Comparison of ENCODE assay signal across 8 mouse cellular contexts in genomic region chr19:34483547-34483946, GRCm38 (mm10). TPM values are rescaled to one million over a fixed set of nuclear protein-coding genes. Genes with fewer than 3 reads are reported as not detected.
DNase-seq lines count a peak whose midpoint lies in the region.

No protein-coding gene starts in this region.

- DNase-seq in gastrocnemius, adult 18-20 months (ENCODE audit: low spot score) = peak; percentile 59
- DNase-seq in gastrocnemius, adult 8-10 months (ENCODE audit: low spot score in 2 of 2) = no peak
- peak; percentile 35 to 36 for DNase-seq in right cerebral cortex, adult 2 months (ENCODE audit: low spot score in 2 of 2)
- DNase-seq in right cerebral cortex, postnatal 10 days (ENCODE audit: low spot score in 2 of 2) = no peak
- peak; percentile 50 to 69 for DNase-seq in adrenal gland, postnatal 36 days
- peak; percentile 60 to 67 for DNase-seq in heart, postnatal 36 days
- peak; percentile 74 for DNase-seq in lung, postnatal 14 days
- no peak for DNase-seq in ovary, adult 18-20 months (ENCODE audit: low spot score)

- intact Hi-C loops in heart, postnatal 36 days (cut with DNase I) = loop anchor here (1.0 kb wide), 1 partner anchor 149 kb away; no protein-coding TSS in a partner anchor

RNA-seq across cellular contexts. Expression of gene Ch25h, which starts 8.6 kb away (rescaled TPM):
- total RNA-seq in gastrocnemius, adult 18-20 months (2021) = not detected
- total RNA-seq in gastrocnemius, adult 8-10 months (2022) = not detected
- total RNA-seq in adrenal gland, postnatal 36 days (2021) = under 1 TPM; 0.26 to 0.50 TPM
- under 1 TPM; 0.28 to 0.49 TPM for total RNA-seq in heart, postnatal 36 days (2021)

RNA-seq across cellular contexts. Expression of gene Lipa, which starts 43.7 kb away (rescaled TPM):
- total RNA-seq in gastrocnemius, adult 18-20 months (2021) = 1 to 10 TPM; 4.6 to 5.3 TPM
- 1 to 10 TPM; 3.6 to 5.5 (median 4.9) TPM for total RNA-seq in gastrocnemius, adult 8-10 months (2022)
- total RNA-seq in adrenal gland, postnatal 36 days (2021) = 100 to 1,000 TPM in 1 of 2 experiments, 10 to 100 TPM in 1; 87.3 to 203 TPM
- total RNA-seq in heart, postnatal 36 days (2021) = 10 to 100 TPM; 28.0 to 28.4 TPM

Comparison
In these comparisons a context has a peak if more than half of its experiments do, and no peak if none do; other contexts are left out.
1. DNase-seq: peak in gastrocnemius, adult 18-20 months (single experiment), right cerebral cortex, adult 2 months (2 of 2), adrenal gland, postnatal 36 days (2 of 2), heart, postnatal 36 days (2 of 2) and lung, postnatal 14 days (single experiment); none in gastrocnemius, adult 8-10 months (0 of 2), right cerebral cortex, postnatal 10 days (0 of 2) and ovary, adult 18-20 months (single experiment).
2. RNA of gene Lipa, which starts 43.7 kb away (total RNA-seq): 87.3 to 203 TPM in adrenal gland, postnatal 36 days and 28.0 to 28.4 TPM in heart, postnatal 36 days; 4.6 to 5.3 TPM in gastrocnemius, adult 18-20 months and 3.6 to 5.5 TPM in gastrocnemius, adult 8-10 months; every median in the first group is over 4 times any median in the second.